Mouse (Mus musculus) left cerebral cortex, postnatal 4 days (tissue): ENCODE data around the gene Daam2. TPM values are rescaled to one million over a fixed set of nuclear protein-coding genes. Genes with fewer than 3 reads are reported as not detected.
"Not testable (repeated sequence)": the region's sequence is repeated elsewhere in the genome, so short reads cannot be mapped to it uniquely, and the experiment has no call there.

Source experiments
- DNase-seq: peaks from one replicate; pipeline ENCODE4 v3.0.0-alpha.2; 2022
- intact Hi-C: fragments of 180-260 bp; cut with DNase I; formaldehyde crosslinking; loops from one replicate; pipeline ENCODE4 v1.15.1; 2025
- total RNA-seq, 2 experiments: library from RNA; stranded (reverse); gene quantifications; 2 replicates each; pipeline ENCODE4 v1.2.3; 2021

Daam2 gene
- total RNA-seq, 2 experiments from 2014 or later: 14.0 to 15.8 TPM

DNA sequence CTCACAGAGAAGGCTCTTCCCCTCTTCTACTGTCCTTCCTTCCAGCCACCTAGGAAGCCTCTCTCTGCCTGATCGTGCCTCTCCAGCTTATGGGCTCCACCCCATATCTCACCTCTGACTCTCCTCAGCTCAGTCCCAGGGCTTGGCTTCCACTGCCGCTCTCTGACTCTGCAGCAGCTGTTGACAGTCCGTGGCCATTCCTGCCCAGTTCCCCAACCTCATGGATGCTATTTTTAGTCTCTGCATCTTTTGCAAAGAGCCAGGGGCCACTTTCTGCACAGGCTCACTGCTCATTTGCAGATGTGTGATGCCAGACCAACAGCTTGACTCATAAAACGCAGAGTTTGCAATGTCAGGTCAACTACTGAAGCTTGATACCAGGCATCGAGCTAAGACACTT lies 75.0 kb downstream of the Daam2 start:
- intact Hi-C loops: no loop called here
- no peak for DNase-seq

DNA sequence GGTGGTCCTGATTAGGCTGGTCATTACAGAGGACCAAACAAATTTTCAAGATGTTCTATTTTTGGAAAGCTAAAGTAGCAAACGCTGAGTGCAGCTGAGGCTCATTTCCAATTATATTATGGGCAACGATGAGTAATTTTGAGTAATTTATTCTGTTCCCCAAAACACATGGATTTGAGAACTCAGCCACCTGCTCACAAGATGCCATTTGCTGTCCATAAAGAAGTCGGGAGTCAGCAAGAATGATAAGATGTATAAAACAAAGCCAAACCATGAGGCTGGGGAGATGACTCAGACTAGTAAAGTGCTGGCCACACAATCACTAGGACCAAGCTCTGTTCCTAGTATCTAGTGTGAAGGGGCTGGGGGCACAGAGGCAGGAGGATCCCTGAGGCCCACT lies 79.7 kb downstream of the Daam2 start:
- DNase-seq: no peak
- intact Hi-C loops: no loop called here

DNA sequence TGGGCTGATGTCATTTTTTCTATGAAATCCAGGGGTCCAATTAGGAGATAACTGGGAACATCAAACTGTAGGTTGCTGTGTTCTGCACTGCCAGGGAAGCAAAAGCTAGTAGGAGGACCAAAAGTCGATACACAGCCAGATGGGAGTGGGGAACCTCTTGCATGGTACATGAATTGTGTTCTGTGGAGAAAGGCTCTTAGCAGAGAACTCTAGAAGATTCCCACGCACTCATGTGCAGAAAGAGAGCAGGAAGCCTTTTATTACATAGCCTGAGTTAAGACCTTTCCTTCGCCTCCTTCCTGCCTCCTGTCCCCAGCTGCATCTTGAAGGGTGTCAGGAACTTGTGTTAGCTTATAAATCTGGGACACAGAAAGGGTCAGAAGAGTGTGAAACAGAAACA lies 82.3 kb downstream of the Daam2 start:
- intact Hi-C loops: no loop called here
- DNase-seq: no peak

DNA sequence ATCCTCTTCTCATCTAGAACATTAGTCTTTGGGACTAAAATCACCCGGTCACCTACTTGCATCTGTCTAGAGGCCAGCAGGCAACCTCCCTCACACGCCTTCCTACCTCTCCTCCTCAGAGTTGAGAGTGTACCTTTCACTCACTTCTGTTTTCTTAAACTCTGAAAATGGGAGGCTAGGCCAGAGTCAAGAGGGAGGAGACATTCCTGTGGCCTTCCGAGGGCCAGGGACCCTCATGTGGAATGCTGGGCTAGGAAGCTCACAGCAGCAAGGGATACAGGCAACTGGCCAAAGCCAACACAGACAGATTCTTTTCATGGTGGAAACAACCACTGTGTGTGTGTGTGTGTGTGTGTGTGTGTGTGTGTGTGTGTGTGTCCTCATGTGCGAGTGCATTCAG lies 86.8 kb downstream of the Daam2 start:
- DNase-seq: no peak
- intact Hi-C loops: no loop called here

DNA sequence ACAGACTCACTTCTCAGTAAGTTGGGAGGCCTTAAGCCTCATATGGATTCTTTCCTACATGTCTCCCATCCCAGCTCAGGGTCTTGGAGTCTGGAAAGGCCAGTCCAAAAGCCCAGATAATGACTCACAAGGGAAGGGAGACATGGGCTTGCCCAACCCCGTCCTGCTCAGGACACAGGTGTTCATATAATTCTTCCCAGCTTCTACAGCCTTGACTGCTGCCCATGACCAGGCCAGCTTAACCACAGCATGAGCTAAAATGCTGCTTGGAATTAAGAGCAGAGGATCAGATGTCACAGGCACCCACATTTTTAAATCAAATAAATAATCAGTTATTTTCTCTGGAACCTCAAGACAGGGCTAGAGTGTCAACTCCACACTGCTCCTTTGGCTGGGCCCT lies 89.0 kb downstream of the Daam2 start:
- intact Hi-C loops: no loop called here

DNA sequence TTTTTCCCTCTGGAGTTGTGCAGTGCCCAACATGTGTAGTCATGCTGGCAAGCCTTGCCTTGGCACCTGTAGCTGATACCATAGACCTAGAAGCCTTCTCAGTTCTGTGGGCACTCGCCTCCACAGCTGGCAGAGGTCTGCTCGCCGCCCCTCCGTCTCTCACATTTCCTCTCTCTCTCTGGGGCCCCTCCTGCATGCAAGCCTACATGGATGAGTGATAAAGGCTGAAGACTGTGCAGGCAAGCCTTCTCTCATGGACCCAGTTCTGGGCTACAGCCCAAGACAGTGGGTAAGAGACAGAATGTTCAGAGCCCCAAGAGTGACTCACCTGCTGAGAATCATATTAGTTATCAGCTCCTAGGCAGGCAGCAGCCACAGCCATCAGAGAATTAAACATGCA lies 90.1 kb downstream of the Daam2 start:
- intact Hi-C loops: no loop called here
- no peak for DNase-seq

More for the DNA sequence above, 89.0 kb downstream of the Daam2 start:
- DNase-seq: no peak

DNA sequence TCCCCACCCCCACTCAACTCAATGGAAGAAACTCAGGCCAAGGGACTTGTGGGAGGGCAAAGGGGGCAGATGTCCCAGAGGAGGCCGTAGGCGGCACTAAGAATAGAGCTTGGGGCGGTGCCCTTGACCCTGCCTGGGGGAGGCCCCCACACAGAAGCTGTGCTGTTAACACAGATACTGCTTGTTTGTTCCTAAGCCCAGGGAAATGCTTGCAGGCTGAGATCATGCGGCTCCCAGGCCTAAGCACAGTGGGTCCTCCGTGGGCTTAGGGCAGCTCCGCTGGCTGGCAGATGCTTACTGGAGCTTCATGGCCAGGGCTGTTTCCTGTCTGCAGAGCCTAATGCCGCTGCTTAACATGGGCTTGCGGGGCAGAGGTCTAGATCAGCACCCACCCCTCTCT lies 91.5 kb downstream of the Daam2 start:
- intact Hi-C loops: no loop called here
- DNase-seq: no peak

DNA sequence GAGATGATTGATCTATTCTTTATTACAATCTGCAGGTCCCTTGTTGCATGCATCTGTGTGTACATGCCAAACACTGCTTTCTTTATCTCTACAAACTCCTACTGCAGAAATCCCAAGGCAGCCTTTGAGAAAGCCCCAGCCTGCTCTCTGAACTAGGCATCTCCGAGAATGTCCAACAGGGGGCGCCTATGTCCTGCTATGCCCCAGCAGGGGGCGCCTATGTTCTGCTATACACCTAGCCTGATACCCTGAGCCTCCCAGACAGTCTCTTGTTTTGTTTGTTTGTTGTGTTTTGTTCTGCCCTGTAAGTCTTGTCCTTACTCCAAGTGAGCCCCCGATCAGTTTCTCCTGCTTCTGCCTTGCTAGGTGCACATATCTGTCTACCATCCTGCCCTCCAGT lies 95.9 kb downstream of the Daam2 start:
- intact Hi-C loops: loop anchor here (10.0 kb wide), 1 partner anchor 427 kb away; no protein-coding TSS in a partner anchor
- DNase-seq: peak; percentile 62

- intact Hi-C loops: loop anchor here (10.0 kb wide), 1 partner anchor 430 kb away; no protein-coding TSS in a partner anchor
- no peak for DNase-seq
Observed at GRCm38 (mm10) chr17:49464884-49465283, 99.3 kb downstream of the Daam2 start.

DNA sequence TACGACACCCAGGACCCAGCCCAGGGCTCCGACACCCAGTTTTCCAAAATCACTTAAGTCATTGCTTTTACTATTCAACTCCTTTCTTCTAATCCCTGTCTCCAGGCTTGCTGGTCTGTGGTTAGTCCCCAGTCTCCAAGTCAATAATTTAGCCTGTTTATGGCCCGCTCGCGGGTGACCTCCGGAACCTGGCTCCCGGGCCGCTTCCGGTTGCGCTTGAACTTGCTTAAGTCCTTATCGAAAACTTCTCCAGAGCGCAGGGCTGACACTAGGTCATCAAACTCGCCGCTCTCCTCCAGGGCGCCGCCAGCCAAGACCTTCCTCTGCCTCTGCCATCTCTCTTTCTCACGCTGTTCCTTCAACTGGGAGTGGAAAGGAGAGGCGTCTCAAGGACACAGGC lies 105.8 kb downstream of the Daam2 start:
- no peak for DNase-seq
- intact Hi-C loops: no loop called here

DNA sequence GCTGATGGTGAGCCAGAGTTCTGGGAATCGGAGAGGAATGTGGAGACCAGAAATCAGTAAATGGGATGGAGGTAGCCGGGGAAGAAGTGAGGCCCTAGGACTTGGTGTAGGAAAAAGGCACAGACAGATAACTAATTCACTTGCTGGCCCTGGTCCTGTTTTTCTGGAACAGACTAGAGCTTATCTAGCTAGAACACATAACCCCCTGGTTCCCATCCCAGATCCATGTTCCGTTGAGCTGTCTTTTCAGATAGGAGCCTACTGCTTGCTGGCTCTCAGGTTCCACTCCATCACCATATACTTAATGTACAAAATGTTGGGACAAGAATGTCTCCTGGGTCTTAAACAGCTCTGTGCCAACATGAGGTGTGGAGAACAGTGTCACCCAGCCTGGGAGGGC lies 106.3 kb downstream of the Daam2 start:
- DNase-seq: no peak
- intact Hi-C loops: no loop called here

DNA sequence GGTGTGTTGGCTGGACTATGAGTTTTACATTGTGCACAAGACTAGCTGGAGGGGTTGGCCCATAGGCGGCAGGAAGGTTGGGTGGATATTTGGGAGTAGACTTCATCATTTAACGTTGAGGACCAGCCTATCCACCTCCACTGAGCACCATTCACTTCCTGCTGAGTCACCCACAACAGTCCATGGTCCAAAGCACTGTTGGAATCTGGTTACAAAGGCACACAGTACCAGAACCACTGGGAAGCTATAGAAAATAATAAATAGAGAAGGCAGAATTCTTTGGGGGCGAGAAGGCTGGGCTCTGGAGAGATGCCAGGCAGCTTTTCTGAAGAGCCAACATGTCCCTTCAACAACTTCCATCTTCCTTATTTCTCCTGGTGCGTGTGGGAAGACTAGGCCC lies 107.8 kb downstream of the Daam2 start:
- DNase-seq: no peak
- intact Hi-C loops: no loop called here

GRCm38 (mm10) chr17:49450922-49451321 lies 113.2 kb downstream of the Daam2 start:
- no peak for DNase-seq
- intact Hi-C loops: no loop called here

- intact Hi-C loops: no loop called here
- DNase-seq: no peak
Observed at GRCm38 (mm10) chr17:49449230-49449608, 114.9 kb downstream of the Daam2 start.

GRCm38 (mm10) chr17:49448570-49449229 lies 115.4 kb downstream of the Daam2 start:
- DNase-seq: no peak
- intact Hi-C loops: no loop called here

GRCm38 (mm10) chr17:49442841-49443240 lies 121.3 kb downstream of the Daam2 start:
- DNase-seq, intact Hi-C loops: not testable (repeated sequence)

GRCm38 (mm10) chr17:49440331-49441130 lies 123.6 kb downstream of the Daam2 start:
- no peak for DNase-seq
- intact Hi-C loops: no loop called here

GRCm38 (mm10) chr17:49439706-49440105 lies 124.4 kb downstream of the Daam2 start:
- intact Hi-C loops: no loop called here
- no peak for DNase-seq

GRCm38 (mm10) chr17:49438822-49439574 lies 125.1 kb downstream of the Daam2 start:
- no peak for DNase-seq
- intact Hi-C loops: no loop called here

DNA sequence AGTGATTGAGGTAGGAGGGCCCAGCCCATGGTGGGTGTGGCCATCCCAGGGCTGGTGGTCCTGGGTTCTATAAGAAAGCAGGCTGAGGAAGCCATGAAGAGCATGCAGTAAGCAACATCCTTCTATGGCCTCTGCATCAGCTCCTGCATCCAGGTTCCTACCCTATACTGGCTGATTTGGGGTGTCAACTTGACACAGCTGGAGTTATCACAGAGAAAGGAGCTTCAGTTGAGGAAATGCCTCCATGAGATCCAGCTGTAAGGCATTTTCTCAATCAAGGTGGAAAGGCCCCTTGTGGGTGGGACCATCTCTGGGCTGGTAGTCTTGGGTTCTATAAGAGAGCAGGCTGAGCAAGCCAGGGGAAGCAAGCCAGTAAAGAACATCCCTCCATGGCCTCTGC lies 126.8 kb downstream of the Daam2 start:
- intact Hi-C loops, DNase-seq: not testable (repeated sequence)

GRCm38 (mm10) chr17:49436631-49437030 lies 127.5 kb downstream of the Daam2 start:
- intact Hi-C loops: no loop called here
- DNase-seq: no peak

DNA sequence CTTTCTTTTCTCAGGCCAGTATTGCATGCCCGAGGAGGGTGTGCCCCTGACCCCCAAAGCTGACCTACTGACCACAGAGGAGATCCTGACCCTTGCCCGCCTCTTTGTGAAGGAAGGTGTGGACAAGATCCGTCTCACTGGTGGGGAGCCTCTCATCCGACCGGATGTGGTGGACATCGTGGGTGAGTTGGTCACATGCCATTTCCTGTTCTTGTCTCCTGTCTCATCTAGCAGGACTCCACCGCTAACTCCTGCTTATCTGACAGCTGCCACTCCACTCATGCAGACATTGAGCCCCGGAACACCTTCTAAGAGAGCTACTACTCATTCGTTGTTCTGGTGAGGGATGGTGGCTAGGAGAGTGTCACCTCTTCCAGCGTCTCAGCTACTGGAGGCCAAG lies 129.1 kb downstream of the Daam2 start:
- intact Hi-C loops: no loop called here
- no peak for DNase-seq
